Mouse (Mus musculus) CD4-positive, CD25-positive, alpha-beta regulatory T cell (primary cell): ENCODE results near the gene Baiap3. TPM values are rescaled to one million over a fixed set of nuclear protein-coding genes. Genes with fewer than 3 reads are reported as not detected.

Source experiments
- polyA plus RNA-seq: library from polyadenylated mRNA; unstranded; fragments of 100-300 nt; shearing (Covaris generic); gene quantifications from one replicate; pipeline ENCODE4 v1.2.1, GENCODE M21; 2017

Gene Baiap3
- polyA plus RNA-seq = 19.3 TPM

DNA sequence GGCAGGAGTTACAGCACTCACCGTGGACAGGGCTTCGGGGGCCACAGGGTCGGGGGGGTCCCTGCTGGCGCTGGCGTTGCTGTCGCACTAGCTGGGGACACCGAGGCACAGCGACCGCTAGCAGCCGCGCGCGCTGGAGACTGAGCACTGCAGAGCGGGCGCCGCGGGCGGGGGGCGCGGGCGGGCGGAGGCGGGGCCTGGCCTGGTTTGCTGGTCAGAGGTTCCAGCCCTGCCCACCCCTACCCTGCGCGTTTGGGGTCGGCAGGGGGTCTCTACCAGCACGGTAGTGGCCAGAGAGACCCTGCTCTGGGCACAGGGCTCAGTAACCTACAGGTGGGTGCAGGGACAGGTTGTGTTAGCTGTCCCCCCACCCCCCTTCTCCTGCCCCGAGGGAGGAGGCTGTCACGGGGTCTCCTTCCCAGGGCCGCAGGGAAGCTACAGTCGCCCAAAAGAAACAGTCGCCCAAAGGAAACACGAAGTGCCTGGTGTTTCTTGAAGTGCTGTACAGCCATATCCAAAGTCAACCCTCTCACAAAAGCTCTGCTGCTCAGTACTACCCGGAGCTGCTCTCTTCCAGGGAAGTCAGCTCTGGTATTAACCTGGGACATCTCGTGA, at the start of gene Baiap3:
Gene Baiap3, minus strand, starts transcription at position 225 of the 615 bp plus-strand sequence.

DNA sequence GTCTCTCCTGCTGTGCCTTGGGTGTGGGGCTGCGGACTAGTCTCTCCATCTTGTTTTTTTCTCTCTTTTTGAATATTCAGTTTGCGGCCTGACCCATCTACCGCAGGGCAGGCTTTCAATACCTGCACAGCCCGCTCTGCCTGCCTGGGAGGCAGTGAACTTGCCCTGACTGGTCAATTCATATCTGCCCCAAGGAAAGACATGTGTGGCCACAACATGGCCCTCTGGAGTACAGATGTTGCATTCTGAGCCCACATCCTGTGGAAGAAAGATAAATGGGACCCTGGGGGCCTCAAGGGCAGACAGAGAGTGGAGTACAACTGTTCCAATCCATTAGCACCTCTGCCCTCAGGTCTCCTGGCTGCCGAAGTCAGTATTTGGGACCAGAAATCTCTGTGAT, 41.9 kb upstream of the Baiap3 start, which contains the start of gene Prss34:
Gene Prss34, plus strand, starts transcription at position 301 of the 400 bp plus-strand sequence.

GRCm38 (mm10) chr17:25274571-25275346, 18.6 kb upstream of the Baiap3 start, which contains the start of gene Ube2i:
TSS of gene Ube2i (minus strand) at chr17:25274622.

DNA sequence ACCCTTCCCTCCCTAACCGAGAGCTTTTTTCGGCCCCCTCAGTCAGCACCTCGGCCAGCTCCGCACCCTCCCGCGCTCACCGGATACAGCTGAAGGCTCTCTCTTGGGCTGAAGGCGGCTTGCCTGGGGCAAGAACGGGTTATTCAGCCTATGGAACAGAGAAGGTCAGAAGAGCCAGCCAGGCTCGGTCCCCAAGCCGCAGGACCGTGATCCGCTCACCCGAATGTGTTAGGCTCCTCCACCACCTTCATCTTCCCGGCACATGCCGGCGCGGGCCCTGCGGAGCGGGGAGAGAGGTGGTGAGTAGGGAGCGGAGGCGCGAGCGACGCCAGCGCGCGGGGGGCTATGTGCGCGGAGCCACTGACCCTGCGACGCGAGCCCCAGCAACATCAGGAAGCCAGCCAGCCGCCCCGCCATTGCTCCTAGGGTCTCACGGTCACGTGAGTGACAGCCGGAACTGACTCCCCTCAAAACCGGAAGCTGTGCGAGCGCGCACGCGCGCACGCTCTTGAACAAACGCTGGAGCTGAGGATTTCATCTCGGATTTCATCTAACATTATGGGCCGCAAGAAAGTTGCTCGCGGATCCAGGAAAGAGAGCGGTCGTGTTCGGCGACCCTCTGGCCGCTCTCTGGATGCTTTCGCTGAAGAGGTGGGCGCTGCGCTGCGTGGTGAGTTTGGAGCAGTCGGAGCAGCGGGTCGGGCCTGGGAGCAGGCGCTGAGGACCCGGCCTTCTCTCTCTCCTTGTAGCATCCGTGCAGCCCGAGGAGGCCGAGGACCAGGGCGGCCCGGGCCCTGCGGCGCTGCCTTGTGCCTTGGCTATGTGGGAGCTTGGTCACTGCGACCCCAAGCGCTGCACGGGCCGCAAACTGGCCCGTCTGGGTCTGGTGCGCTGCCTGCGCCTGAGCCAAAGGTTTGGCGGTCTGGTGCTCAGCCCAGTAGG, 16.2 kb downstream of the Baiap3 start, which contains the start of the genes Gnptg and Tsr3:
Gene Gnptg, minus strand, starts transcription at position 430 of the 942 bp plus-strand sequence.
Gene Tsr3, plus strand, starts transcription at position 476 of the 942 bp plus-strand sequence.

Other genes with a start within 250 kb of the Baiap3 start
- gene Cramp1l, start 240.6 kb downstream of the Baiap3 start, polyA plus RNA-seq = 7.4 TPM
- gene Ift140, start 240.3 kb downstream of the Baiap3 start, polyA plus RNA-seq = 19.5 TPM
- 0.79 TPM for gene Tmem204, start 172.8 kb downstream of the Baiap3 start, polyA plus RNA-seq
- 34.5 TPM for gene Telo2, start 140.4 kb downstream of the Baiap3 start, polyA plus RNA-seq
- gene Ptx4, start 135.6 kb downstream of the Baiap3 start, polyA plus RNA-seq = 0.22 TPM
- gene Clcn7, start 123.0 kb downstream of the Baiap3 start, polyA plus RNA-seq = 37.3 TPM
- gene Ccdc154, start 93.9 kb downstream of the Baiap3 start, polyA plus RNA-seq = not detected
- gene Gm38655, start 80.9 kb downstream of the Baiap3 start, polyA plus RNA-seq = not detected
- gene BC003965, start 71.8 kb downstream of the Baiap3 start, polyA plus RNA-seq = 30.2 TPM
- gene Unkl, start 68.0 kb downstream of the Baiap3 start, polyA plus RNA-seq = 34.6 TPM
- 77.5 TPM for gene Gnptg, start 16.2 kb downstream of the Baiap3 start, polyA plus RNA-seq
- gene Tsr3, start 16.2 kb downstream of the Baiap3 start, polyA plus RNA-seq = 53.0 TPM
- gene Ube2i, start 18.3 kb upstream of the Baiap3 start, polyA plus RNA-seq = 539 TPM
- gene Prss34, start 42.0 kb upstream of the Baiap3 start, polyA plus RNA-seq = 0.19 TPM
- gene Prss28, start 52.3 kb upstream of the Baiap3 start, polyA plus RNA-seq = not detected
- not detected for gene Prss29, start 62.3 kb upstream of the Baiap3 start, polyA plus RNA-seq
- not detected for gene Tpsab1, start 89.2 kb upstream of the Baiap3 start, polyA plus RNA-seq
- gene Tpsb2, start 109.9 kb upstream of the Baiap3 start, polyA plus RNA-seq = not detected
- gene Tpsg1, start 112.9 kb upstream of the Baiap3 start, polyA plus RNA-seq = not detected
- gene Cacna1h, start 177.4 kb upstream of the Baiap3 start, polyA plus RNA-seq = not detected
- not detected for gene Tekt4, start 198.3 kb upstream of the Baiap3 start, polyA plus RNA-seq
- gene Sstr5, start 240.9 kb upstream of the Baiap3 start, polyA plus RNA-seq = not detected